Mouse (Mus musculus) adrenal gland, postnatal 4 days (tissue): ENCODE measurements around the gene Gm28308. TPM values are rescaled to one million over a fixed set of nuclear protein-coding genes. Genes with fewer than 3 reads are reported as not detected.

Source experiments
- DNase-seq, 2 experiments: peaks; one replicate each; pipeline ENCODE4 v3.0.0; 2021 to 2022; ENCODE audit warnings: low spot score in 2 of 2, mixed read lengths in 2 of 2
- microRNA-seq: library from miRNA; unstranded; fragments of <30 nt; microRNA quantifications from one replicate; pipeline ENCODE4 v1.2.0, GENCODE M21; 2021
- total RNA-seq, 2 experiments: library from RNA; stranded (reverse); gene quantifications; 2 replicates each; pipeline ENCODE4 v1.2.3; 2021

Gm28308 gene
- total RNA-seq, 2 experiments from 2014 or later, result 2.3 to 4.1 TPM

- no peak for DNase-seq
Measured at GRCm38 (mm10) chr6:52118903-52119635, 94.1 kb downstream of the Gm28308 start.

- no peak for DNase-seq
Measured at GRCm38 (mm10) chr6:52115899-52116298, 97.2 kb downstream of the Gm28308 start.

Small RNA genes within 50 kb of the gene (microRNA-seq; reads per million reads assigned to microRNA genes)
- gene Mir196b, result 2,446 reads per million, percentile 86 among the genes with 10 or more reads in this experiment

Other genes starting within 250 kb of the Gm28308 start
- gene Skap2, start 200.8 kb downstream of the Gm28308 start, total RNA-seq, result 10 to 100 TPM; 42.5 to 46.4 TPM
- 1 to 10 TPM; 1.2 to 1.4 TPM for gene Hoxa1, start 55.0 kb downstream of the Gm28308 start, total RNA-seq
- gene Hoxa2, start 48.5 kb downstream of the Gm28308 start, total RNA-seq, result 1 to 10 TPM; 5.3 to 6.2 TPM
- 1 to 10 TPM; 1.0 to 1.6 TPM for gene 5730596B20Rik, start 35.8 kb downstream of the Gm28308 start, total RNA-seq
- gene Hoxa4, start 21.6 kb downstream of the Gm28308 start, total RNA-seq, result 1 to 10 TPM; 6.5 to 7.3 TPM
- 10 to 100 TPM; 25.9 TPM for gene Hoxa5, start 8.8 kb downstream of the Gm28308 start, total RNA-seq
- gene Hoxa6, start 4.6 kb downstream of the Gm28308 start, total RNA-seq, result 10 to 100 TPM in 1 of 2 experiments, 1 to 10 TPM in 1; 6.7 to 10.6 TPM
- gene Hoxa3, start within 50 bp of the Gm28308 start, total RNA-seq, result 10 to 100 TPM; 13.3 to 15.6 TPM
- 10 to 100 TPM; 25.1 to 28.1 TPM for gene Hoxa7, start 8.5 kb upstream of the Gm28308 start, total RNA-seq
- gene Hoxa9, start 17.8 kb upstream of the Gm28308 start, total RNA-seq, result 10 to 100 TPM in 1 of 2 experiments, 1 to 10 TPM in 1; 4.5 to 14.6 TPM
- 10 to 100 TPM in 1 of 2 experiments, under 1 TPM in 1; 0.87 to 11.1 TPM for gene Hoxa10, start 27.5 kb upstream of the Gm28308 start, total RNA-seq
- 1 to 10 TPM in 1 of 2 experiments, not detected in 1; 3.0 TPM for gene Hoxa11, start 32.5 kb upstream of the Gm28308 start, total RNA-seq
- gene Hoxa13, start 47.5 kb upstream of the Gm28308 start, total RNA-seq, result not detected
- gene Evx1, start 100.2 kb upstream of the Gm28308 start, total RNA-seq, result not detected